Mouse (Mus musculus) ES-Bruce4 (cell line): ENCODE results near the gene Fam20b.

Experiments
- CTCF ChIP-seq: IDR thresholded peaks from one replicate; pipeline ENCODE4 v1.8.1; 2011; ENCODE audit warnings: low read depth, low read length
- POLR2A ChIP-seq: IDR thresholded peaks from one replicate; pipeline ENCODE4 v1.8.1; 2011; ENCODE audit warnings: low read length; ENCODE audit not compliant: insufficient read depth

- no peak for TF ChIP-seq CTCF
- no peak for TF ChIP-seq POLR2A
Measured at GRCm38 (mm10) chr1:156745188-156745810, 26.4 kb upstream of the Fam20b start.
